Mouse (Mus musculus) CD4-positive, CD25-positive, alpha-beta regulatory T cell, adult 4 months (primary cell): ENCODE measurements around the gene Ltbp1. TPM values are rescaled to one million over a fixed set of nuclear protein-coding genes. Genes with fewer than 3 reads are reported as not detected.

Experiments used
- ATAC-seq: one replicate; pipeline ENCODE4 v1.8.0; 2017
- polyA plus RNA-seq, 2 experiments: library from polyadenylated mRNA; unstranded; fragments of 100-300 nt; shearing (Covaris generic); gene quantifications; one replicate each; pipeline ENCODE4 v1.2.1; 2017

The Ltbp1 gene
- polyA plus RNA-seq, 2 experiments from 2014 or later, result 0.20 TPM; not detected in 1

GRCm38 (mm10) chr17:75370120-75370519, 364.8 kb downstream of the Ltbp1 start:
- ATAC-seq, result no peak

- no peak for ATAC-seq
Observed at GRCm38 (mm10) chr17:75371650-75372049, 366.3 kb downstream of the Ltbp1 start.

DNA sequence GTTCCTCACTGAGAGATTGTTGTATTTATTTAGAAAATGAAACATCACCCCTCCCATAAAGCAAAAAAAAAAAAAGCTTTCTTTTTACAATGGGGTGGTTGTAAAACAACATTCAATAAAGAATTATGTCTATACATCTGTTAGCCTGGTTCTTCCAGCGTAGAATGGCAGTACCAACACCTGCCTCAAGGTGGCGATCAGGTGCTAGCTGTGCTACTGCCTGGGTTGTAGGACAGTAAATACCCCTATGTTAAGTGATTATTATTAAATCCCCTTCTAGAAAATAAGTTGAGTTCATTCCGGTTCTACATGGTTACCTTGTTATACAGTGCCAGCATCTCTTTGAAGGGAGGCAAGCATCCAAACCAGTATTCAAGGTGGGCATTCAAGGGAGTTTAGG, 367.0 kb downstream of the Ltbp1 start:
- ATAC-seq, result no peak

GRCm38 (mm10) chr17:75374287-75375024, 369.1 kb downstream of the Ltbp1 start:
- no peak for ATAC-seq

DNA sequence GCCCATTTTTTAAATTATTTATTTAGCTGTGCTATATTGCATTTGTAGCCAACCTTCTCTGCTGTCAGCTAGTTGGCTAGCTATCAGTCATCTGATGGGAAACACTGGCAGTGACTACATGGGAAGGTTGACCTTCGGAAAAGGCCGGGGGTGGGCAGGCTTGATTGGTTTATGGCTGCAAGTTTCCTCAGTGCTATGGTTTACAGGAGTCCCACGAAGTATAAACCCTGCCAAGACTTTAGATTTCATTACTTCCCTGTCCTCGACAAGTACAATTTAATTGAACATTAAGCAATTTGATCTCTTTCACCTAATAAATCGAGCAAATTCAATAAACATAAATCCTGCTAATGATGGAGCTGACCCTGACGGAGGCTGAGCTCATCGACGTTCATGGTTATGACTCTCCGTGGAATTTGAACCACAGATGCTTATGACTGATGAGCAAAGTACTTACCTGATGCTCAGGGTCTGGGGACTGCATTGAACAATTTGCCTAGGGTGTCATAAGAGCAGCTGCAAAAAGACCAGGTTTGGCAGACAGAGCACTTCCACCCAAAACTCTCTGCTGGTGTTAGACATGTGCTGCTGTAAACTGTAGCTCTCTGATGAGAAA, 373.0 kb downstream of the Ltbp1 start:
- ATAC-seq, result no peak

DNA sequence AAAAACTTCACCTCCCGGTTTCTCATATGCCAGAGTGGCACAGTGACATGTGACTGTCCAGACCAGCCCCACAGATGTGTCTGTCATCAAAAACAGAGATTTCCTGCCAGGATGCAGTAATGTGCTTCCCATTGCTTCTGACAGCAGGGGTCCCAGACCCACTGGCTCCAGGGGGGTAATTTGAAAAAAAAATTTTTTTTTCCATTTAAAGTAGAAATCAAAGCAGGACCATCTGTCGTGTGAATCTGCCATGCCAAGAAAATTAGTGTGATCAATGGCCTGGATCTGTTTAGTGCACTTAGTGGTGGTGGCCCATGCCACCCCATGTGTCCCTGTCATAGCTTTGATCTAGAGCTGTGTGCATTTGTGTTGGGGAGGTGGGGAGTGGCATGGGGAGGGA, 374.8 kb downstream of the Ltbp1 start:
- no peak for ATAC-seq

DNA sequence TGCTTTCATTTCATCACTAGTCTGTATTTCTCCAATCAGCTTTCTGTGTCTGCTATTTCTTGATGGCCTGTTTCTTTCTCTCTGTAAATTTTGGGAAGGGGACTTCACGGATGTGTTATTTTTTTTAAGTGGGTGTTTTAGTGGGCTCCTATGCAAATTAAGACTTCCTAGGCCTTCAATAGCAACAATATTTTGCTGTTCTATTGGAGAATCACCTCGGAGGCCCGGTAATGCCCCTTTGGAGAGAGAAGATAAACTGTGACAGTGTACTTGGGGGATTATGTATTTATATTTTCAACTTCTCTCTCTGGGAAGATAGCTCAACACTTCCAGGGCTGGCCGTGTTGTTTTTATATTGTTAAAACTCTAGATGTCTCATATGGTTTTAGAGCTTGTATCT, 383.0 kb downstream of the Ltbp1 start:
- no peak for ATAC-seq

GRCm38 (mm10) chr17:75390142-75390541, 384.8 kb downstream of the Ltbp1 start:
- ATAC-seq, result no peak

DNA sequence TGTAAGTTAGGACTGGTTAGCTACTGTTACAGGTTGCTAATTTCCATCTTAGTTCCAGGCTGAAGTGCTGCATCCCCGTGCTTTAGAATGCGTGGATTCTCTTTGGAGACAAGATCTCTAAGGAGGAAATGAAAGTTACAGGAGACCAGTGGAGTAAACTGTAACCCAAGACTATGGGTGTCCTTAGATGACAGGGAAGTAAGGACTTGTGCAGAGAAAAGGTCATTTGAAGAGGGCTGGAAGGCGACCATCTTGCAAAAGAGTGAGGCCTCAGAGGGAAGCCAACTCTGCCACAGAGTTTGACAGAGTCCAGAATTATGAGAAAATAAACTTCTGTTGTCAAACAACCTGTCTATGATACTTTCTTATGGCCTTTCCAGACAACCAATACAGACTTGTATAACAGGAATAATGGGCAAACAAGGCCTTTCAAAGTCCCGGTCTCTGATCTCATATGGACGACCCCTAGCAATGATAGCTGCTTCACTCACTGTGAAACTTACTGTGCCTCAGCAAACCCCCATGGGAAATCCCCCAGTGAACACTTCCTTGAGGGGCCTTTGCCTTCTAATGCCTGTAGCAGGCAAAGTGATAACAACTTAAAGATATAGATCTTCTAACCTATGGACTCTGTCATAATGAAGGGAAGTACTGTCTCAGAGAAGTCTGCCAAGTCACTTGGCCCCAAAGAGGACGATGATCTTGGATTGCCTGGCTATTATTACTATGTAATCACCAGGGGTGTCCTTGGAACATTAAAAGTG, 386.2 kb downstream of the Ltbp1 start:
- ATAC-seq, result no peak

GRCm38 (mm10) chr17:75406405-75406804, 401.0 kb downstream of the Ltbp1 start:
- ATAC-seq, result no peak

GRCm38 (mm10) chr17:75416861-75417260, 411.5 kb downstream of the Ltbp1 start:
- ATAC-seq, result no peak

DNA sequence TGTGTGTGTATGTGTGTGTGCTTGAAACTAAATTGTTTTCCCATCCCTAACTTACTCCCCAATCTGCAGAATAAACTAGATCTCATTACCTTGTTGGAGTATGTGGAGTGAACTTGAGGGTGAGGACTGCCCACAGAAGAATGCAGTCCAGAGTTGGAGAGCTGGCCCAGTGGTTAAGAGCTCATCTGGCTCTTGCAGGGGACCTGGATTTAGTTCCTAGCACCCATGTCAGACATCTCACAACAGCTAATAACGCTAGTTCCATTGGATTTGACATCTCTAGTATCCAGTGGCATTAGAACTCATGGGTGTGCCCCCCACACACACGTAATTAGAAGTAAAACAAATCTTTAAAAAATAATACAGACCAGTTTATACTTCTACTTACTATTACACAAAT, 428.8 kb downstream of the Ltbp1 start:
- ATAC-seq, result no peak

DNA sequence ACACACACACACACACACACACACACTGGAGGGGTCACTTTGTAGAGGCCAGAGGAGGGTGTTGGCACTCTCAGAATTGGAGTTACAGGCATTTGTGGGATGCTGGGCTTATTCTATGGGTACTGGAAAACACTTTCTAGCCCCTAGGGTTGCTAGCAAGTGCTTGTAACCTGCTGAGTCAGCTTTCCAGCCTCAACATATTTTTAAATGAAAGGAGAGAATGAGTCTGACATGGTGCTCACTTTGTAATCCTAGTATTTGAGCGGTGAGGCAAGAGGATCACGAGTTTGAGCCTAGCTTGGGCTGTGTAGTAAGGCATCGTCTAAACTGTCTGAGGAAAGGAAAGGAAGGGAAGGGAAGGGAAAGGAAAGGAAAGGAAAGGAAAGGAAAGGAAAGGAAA, 429.5 kb downstream of the Ltbp1 start:
- no peak for ATAC-seq

- no peak for ATAC-seq
Observed at GRCm38 (mm10) chr17:75435599-75435998, 430.2 kb downstream of the Ltbp1 start, which contains the start of gene Rasgrp3. Gene Rasgrp3 (plus strand): TSS chr17:75435896.

DNA sequence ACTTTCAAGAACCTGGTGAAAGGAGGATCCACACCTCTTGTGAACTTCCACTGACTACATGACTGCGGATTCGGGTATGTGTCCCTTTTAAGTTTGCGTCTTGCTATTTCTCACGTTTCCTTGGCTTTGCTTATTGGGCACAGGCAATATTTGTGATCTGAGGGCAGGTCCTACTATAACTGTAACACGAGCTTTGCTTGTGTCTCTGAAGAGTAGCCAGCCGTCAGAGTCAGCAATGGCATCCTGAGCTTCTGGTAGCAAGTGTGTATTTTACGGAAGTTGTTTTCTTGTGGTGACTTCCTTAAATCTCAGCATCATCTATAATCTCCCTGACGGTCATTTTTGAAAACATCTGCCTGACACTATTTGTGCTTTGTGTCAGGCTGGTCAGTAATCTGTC, 430.7 kb downstream of the Ltbp1 start:
- no peak for ATAC-seq

- no peak for ATAC-seq
Observed at GRCm38 (mm10) chr17:75436819-75437218, 431.5 kb downstream of the Ltbp1 start.

DNA sequence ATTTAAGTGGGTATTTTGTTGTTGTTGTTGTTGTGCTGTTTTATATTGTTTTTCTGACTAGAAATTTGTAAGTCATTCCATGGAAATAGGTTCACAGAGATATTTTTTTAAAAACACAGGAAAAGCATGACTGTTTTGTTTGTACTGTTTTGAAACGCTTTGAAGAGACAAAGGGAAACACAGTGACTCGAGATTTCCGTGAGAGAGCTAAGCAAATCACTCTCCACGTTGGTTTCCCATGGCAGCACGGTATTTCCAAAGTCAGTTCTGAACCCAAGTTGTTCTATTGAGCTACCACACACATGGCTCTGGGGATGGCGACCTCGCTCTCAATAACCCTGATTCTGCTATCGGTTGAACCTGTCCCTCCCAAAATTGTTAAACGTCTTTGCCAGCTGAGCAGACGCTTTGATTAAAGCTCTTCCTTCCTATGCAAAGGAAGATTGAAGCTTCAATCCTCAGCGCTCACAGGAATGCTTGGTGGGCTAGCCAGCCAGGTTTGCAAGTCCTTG, 431.9 kb downstream of the Ltbp1 start:
- ATAC-seq, result no peak

DNA sequence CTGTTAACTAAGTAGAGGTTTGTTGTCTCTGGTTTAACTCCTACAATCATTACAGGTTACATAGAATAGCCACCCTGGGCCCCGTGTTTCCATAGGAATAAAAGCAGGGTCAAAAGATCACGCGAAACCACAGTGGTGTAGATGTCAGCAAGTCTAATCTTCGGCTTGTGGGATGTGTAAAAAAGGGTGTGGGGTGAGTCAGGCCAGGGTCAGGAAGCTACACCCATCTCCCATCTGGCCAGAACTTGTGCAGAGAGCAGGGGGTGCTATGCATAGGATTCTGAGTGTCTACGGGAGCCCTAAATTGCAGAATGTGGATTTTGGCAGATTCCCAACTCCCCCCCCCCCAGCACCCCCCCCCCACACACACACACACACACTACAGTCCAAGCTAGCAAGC, 432.8 kb downstream of the Ltbp1 start:
- no peak for ATAC-seq

DNA sequence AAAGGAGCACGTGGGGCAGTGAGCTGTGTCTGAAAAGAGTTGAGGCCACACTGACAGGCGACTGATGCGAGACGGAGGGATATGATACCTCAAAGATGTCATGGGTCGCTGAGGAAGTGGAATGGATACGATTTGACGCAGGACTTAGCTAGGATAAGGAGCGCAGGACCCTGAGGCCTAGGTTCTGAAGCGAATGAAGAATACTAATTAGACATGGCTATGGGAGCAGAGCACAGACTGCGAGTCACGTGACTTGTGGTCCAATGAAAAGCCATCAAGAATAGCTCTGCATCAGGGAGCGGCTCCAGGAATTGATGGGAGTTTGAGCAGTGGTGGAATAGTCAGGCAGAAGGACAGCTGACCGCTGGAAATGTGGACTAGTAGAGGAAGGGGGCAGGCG, 433.7 kb downstream of the Ltbp1 start:
- no peak for ATAC-seq

DNA sequence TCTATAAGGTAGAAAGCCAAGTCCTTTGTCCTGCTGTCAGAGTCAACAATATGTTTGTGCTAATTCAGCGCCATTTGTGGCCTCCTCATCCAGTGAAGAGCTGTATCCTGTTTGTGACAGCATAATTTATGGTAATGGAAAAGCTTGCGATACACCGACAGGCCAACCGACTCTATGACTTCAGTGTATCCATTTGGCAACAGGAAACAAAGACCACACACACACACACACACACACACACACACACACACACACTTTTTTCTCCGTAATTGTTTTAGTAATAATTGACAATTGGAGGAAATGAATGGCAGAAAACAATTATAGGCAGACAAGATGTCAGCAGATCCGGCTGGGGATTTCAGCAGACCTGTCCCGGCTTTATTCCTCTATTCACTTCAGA, 435.3 kb downstream of the Ltbp1 start:
- ATAC-seq, result no peak

DNA sequence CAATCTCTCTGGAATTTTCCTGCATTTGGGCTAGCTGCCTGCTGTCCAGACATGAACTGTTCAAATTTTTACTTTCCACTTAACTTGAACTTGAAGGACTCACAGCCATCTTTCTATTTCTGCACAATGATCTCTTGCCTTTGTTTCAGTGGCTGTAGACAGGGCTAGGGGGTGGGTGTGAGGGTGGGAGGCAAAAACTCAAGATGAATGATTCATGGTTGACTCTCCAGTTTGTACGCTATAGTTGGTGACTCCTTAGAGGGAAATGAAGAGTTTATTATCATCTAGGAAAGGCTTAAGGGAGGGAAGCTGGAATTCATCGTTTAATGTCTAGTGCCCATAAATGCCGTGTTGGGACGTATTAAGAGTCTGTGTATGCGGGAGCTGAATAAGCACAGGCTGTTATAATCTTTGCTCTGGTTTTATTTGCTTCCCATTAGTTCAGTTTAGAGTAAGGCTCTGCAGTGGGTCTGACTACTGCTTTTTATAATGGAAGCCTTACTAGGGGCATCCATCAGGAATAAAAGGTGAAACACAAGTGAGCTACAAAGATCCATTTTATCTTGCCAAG, 436.0 kb downstream of the Ltbp1 start:
- no peak for ATAC-seq
